Mouse (Mus musculus) embryo, embryonic 11.5 days (tissue): ENCODE data around the gene Limch1.

Experiments
- DNase-seq: peaks from one replicate; pipeline ENCODE4 v3.0.0-alpha.2; 2012; ENCODE audit warnings: low read depth, low spot score

The Limch1 gene

DNA sequence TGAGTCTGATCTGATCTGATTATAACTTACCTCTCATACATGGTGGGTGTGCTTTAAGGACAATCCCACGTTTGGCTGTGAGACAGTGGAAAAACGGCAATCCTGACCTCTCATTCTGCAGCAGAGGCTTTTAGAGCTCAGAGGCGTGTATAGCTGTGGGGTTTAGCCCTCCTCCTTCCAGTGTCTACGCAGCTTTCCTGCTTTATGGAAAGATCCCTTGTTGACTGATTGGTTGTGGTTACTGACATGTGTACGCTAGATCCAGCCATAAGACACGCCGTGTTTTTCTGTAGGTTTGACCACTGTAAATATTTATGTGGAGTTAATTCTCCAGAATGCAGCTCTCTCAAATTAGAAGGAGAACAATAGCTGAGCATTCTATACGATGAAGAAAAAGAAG is 81.2 kb downstream of the Limch1 start:
- no peak for DNase-seq

DNA sequence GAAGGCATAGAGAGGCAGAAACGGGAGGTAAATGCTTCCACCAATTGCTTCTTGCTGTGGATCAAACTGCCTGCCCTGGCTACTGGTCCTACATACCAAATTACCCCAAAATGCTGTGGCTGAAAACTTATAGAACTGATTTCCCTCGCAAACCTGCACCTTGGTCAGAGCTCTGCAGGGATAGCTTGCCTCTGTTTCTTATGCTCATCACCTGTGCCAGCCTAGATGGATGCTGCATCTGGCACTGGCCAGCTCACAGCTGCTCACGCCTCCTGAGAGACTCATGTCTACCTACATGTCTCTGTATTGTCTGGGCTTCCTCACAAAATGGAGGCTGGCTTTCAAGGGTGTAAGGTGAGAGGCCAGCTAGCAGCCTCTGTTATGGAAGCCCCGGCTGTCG is 83.9 kb downstream of the Limch1 start:
- no peak for DNase-seq

DNA sequence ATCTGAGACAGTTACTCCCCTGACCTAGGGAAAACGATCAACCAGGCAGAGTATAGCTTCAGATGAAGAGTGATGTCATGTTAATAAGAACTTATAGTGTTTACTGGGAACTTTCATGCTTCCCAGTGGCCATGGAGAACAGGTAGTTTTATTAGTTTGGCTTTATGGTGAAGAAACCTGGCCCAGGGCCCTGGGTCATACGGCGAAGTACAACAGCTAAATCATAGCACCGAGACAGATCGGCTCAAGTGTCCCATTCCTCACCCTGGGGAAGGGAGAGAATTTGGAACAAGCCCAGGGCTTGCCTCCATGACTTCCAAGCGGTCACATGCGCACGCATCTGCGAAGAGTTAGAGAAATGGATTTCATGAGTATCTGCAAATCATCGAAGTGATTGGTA is 84.6 kb downstream of the Limch1 start:
- no peak for DNase-seq

DNA sequence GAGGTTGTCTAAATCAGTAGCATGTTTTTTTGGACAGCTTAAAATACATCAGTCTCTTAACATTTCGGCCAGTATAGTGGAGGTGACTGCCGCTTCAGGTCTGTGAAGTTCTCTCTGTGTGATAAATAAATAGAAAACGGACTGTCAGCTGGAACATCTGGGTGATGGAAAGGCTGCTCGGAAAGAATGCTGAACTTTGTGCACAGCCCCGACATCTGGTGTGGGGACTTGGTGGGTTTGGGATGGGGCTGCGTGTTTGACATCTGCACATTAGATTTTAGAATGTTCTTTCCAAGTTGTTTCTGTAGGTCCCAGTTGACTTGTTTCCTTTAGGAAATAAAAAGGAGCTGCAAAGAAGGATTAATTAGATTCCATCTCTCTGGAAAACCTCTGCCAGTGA is 89.1 kb downstream of the Limch1 start:
- peak; percentile 8 for DNase-seq

DNA sequence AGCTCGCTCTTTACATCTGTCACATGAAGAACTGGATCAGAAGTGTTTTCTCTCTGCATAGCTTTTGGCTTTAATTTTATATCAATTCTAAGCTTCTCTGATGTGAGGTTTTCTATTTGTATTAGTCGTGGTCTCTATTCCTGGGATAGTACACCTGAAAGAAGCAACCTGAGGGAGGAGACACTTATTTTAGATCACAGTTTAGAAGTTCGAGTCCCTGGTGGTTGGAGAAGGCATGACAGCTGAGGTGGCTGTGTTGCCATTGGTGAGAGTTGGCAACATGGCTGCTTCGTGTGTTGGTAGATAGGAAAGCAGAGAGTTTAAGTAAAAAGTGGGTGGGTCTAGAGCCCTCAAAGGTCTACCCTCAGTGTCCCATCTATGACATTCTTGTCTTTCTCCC is 91.3 kb downstream of the Limch1 start:
- no peak for DNase-seq

DNA sequence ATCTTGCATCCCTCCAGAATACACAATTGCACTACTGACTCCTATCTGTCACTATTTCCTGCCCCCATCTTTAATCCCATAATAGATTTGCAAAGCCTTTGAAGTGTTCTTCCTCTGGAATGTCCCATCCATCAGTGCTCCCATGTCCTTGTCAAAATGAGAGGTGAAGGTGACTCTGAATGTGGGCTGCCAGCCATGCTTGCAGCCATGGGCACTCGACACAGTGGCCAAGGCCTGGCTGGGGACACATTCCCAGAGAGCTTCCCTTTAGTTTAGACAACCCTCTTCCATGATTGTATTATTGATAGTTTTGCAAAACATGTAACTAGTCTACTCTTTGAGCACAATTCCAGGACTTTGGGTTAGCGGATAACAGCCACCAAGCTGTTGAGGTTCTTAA is 96.3 kb downstream of the Limch1 start:
- DNase-seq, result no peak

DNA sequence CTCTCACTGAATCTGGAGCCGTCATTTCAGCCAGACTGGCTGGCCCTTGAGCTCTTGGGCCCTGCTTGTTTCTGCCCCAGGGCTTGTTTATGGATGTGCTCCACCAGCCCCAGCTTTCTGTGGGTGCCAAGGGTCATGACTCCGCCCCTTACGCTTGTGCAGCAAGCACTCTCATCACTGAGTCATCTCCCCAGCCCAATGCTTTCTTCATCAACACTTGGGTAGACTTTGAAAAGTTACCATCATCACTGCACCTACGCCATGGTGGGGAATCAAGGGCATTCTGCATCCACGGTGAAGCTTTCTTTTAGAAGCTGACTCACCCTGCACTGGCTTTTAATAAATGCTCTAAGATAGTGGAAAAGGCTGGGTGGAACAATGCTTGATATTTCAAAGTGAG is 97.1 kb downstream of the Limch1 start:
- DNase-seq, result no peak

DNA sequence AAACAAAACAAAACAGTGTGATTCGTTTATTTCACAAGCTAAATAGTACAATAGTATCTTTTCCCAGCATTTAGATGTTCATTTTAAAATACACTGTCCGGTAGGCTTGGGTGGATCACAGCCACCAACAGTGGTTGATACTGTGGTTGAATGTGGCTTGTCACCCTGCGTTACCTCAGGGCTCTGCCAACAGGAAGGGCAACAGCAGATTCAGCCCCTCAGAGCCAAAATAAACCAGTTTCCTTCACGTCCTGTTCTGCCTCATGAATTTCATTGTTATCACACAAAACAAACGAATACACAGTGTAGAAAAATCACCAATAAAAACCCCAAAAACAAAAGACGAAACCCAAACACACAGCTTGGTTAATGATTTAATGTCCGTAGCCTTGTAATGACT is 102.5 kb downstream of the Limch1 start:
- DNase-seq, result no peak

DNA sequence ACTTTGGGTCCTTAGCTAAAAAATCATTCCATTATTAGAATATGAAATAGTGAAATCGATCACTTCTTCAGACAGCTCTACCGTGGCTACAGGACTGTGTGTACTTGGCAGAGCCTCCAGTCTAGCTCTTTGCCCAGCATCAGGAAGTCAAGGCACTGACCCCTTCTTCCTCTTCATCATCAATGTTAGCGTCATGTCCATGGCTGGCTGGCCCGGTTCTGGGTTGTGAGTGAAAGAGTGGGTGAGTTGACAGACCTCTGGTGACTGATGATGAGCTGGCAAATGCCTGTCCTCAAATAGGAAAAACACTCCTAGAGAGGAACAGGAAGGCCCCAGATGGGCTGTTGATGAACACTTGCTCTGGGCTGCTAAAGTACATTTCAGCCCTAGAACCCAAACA is 103.5 kb downstream of the Limch1 start:
- no peak for DNase-seq

DNA sequence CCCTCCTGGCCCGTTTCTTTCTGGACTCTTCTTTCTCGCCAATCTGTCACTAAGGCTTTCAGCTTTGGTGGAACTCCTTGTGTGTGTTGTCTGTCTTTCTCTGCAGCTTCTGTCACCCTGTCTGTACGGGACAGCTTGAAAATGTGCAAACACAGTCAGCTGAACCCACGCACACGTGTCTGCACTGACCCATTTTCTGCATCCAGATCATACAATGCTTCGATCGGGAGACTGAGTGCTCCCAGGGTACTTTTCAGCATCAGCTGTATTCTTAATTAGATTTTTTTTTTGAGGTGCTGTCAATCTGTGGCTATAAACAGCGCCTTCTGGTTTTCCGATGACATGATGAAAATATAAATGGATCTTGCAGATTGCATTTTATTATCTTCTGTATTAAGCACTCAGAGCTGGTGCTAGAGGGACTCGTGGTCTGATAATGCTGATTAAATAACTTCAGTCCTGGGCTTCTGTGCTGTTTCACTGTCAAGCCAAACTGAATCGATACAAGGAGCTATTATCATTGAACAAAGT is 105.2 kb downstream of the Limch1 start:
- no peak for DNase-seq

DNA sequence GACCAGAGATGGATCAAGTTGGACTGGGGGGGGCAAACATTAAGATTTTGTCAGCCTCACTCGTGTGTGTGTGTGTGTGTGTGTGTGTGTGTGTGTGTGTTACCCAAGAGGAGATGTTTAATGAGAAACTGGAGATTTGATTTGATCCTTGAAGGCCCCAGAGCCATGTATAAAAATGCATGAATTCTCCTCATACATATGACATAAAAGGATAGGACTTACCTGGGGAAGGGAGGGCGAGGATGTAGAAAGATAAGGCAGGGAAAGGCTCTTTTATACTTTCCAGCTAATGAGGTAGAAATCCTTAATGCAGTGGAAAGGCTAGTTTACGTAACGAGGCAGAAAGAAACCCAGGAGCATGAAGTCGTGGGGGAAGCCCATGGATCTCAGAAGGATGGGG is 106.1 kb downstream of the Limch1 start:
- no peak for DNase-seq

DNA sequence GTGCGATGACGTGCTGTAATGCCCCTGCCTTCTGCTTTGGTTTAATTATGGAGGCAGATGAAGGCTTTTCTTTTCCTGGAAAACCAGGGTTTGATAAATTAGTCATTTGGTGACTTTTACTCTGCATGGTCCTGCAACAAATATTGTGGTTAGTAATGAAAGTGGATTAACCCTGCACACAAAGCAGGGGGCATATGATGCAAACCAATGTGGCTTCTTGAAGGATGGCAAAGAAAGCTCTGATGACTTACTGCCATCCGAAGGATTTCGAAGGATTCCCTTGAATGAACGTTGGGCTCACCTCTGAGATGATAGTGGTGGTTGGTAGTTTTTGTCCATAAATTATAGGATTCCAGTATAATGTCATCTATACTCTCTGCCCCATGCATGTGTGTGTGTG is 108.6 kb downstream of the Limch1 start:
- DNase-seq, result no peak

DNA sequence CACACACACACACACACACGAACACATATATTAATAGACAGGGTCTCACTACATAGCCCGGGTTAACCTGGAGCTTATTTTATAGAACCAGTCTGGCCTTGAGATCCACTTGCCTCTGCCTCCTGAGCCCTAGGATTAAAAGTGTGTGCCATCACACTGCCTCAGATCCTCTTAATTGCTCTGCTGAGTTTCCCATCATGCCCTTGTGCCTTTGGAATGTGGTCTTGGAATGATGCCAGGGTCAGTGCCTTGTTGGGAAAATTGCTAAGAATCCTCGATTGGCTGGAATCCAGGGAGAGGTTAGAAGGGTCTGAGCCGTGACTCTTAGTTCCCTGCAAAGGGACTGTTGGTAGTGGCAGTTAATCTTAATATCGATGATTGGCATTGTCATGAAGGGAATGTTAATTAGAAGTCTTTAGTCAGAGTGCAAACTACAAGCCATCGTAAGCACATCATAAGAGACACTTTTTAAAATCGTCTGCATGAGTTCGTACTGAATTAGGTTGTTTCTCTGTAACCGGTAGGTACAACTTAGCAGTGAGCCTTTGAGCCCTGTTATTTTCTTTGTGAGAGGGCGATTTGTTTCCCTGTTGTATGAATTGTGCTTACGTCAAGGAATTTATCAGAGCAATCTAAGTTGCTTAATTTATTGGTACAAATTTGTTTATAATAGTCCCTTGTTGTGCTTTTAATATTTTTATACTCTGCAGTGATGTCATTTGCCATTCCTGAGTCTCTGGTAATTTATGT is 109.9 kb downstream of the Limch1 start:
- DNase-seq, result peak; percentile 49

DNA sequence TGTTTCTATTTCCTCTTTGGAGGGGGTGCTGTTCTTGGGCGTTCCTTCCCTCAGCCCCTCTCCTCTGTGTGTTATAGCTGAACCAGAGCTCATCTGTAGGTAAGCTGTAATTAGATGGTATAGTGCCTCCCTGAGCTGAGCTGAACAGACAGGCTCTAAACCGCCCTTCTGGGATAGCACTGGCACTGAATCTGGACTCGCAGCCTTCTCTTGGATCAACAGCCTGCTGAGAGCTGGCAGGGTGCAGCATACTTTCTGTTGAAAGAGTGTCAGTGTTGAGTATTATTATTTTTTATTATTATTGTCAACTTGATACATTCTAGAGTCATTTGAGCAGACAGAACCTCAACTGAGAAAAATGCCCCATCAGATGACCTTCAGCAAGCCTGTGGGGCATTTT is 113.9 kb downstream of the Limch1 start:
- DNase-seq, result no peak

DNA sequence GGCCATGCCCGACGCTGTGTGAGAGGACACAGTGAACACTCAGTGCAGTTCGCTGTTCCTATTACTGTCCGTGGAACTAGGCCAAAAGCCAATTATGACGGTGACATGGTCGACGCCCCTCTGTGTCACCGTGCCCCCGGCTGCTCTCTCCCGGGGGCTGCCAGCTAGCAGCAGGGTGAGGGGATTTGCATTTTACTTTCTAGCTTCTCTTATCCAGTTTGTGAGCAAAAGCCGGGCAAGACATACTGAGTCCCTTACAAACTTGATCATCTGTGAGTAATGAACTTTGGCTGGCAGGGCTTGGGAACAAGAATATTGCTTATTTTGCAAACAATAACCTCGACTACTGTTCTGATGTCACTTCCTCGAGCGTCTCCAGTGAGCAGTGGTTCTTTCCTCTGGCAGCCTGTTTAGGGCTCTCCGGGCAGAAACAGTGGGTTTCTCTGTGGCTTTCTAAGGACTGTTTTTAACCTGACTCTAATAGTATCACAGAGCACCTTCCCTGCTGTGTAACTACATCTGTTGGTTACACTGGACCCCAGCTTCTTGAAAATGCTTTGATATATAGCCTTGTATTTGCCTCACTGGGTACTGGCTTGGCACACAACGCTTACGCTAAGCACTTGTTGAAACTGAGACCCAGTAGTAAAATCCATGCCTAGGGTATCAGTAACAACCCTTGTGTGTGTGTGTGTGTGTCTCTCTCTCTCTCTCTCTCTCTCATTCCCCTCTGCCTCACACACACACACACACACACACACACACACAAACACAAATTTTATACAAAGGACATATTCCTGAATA is 115.8 kb downstream of the Limch1 start:
- no peak for DNase-seq

DNA sequence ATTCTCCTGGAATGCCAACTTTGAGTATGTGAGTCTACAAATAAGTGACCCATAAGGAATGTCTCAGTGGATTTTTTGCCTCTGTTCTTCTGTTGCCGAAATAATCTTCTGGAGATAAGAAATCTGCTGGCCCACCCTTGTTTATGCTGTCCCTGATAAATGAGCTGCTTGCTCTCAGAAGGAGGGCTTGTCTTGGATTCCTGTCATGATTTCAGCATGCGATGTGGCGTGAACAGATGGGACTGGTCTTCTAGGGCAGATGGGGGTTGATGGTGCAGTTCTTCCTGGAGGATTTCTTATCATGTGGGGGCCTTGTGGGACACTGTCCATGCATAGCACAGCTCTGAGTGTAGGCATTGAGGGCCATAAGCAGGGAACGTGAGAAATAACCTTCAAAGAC is 116.5 kb downstream of the Limch1 start:
- no peak for DNase-seq

DNA sequence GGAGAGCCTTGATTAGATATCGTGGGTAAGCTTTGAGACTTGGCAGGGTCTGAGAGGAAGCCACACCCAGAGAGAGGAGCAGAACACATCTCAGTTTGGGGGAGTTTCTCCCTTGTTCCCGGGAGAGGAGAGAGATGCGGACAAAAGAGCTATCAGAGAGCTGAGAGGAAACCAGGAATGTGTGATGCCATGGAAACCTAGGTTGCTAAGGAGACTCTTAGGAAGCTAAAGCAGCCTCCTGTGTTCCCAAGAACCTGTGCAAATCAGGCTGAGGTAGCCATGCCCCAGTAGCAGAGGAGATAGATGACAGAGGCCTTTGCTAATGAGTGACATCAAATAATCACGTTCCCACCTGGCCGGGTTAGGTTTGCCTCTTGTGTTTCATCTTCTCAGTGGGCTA is 119.6 kb downstream of the Limch1 start:
- DNase-seq, result no peak

DNA sequence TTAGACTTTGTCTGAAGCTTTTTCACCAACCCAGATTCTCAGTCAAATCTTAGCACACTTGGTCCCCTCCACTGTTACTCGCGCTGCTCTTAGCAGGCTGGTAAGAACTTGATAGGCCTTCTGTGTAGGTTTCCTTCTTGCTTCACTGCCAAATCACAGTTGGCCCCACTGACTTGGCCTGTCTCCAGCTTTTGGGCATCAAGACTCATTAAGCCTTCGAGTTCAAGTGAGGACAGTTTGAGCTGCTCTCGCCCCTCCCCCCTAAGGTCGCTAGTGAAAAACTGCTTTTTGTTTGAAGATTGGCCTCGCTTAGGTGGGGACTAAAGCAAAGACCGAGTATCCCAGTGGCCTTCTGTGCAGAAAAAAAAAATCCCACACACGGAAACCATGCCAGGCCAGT is 120.4 kb downstream of the Limch1 start:
- DNase-seq, result no peak

DNA sequence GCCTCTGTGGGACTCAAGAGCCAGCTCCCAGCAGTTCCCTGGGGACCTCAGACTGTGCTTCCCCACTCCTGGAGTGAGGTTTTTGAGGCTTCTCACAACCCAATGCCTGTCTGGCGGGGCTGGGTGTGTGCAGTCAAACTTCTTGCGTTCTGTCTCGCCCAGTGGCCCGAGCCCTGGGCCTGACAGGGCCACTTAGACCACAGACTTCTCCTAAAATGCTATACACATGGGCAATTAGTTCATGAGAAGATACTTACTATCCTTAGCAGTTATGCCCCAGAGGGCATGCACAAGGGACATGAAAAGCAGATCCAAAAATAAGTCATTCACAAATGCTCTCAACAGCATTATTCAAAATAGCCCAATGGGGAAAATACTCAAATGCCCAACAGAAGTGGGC is 123.9 kb downstream of the Limch1 start:
- no peak for DNase-seq

DNA sequence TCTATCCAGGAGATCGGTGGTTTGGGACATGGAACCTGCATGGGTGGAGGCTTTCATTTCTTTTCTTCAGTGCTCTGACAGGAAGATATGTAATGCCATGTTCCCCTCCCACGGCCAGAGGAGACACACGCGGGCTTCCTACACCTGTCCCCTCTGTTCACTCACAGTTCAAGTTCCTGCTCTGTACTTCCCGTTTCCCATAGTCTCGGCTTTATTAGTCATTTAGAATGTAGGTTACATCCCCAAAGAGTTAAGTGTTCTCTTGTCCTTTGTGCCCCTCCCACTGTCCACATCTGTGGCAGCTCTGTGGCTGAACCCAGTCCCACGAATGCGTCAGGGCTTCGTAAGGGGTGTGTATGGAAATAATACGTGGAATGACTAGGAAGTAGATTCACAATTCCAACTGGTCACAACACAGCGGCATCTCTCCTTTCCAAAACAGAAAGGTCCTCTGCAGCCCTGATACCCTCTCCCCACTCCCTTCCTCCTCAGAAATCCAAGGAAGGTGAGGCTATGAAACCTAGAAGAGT is 126.0 kb downstream of the Limch1 start:
- DNase-seq, result no peak

DNA sequence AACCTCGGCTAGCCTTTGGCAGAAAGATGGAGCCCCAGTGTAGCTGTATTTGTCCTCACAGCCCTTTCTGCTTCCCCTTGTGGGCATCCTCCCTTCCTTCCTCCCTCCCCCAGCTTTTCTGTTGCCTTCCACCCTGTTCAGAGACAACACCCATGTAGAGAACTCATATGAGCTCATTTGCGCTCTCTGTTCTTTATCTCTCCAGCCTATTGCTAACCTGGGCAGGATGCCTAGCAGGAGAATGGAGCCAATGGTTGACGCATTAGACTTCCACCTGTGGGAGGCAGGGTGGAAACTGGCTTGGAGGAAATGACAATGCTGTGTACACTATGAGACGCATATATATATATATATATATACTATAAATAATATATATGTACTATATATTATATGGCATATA is 126.4 kb downstream of the Limch1 start:
- no peak for DNase-seq

DNA sequence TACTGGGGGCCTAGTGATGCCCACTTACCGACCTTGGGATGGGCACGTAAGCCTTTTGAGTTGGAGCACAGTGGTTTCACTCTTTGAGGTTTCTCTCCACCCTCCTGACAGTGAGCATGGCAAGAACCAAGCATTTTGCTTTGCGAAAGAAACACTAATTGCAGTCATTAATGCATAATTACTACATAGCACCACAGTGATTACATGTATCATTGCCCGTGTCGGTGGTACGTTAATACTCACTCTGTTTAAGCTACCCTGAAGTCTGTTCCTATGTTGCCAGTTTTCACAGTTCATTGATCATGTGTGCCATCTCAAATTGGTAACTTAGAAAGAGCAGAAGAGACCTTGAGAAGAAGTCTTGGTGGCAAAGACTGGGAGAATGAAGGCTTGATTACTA is 127.1 kb downstream of the Limch1 start:
- DNase-seq, result no peak
